Mouse (Mus musculus) testis, adult 2 months (tissue): ENCODE measurements around the gene Phf14.

Source experiments
- CTCF ChIP-seq: fragments of 200-500 bp; IDR thresholded peaks from 2 replicates; pipeline ENCODE4 v1.5.1; 2012; ENCODE audit warnings: low read depth, mild to moderate bottlenecking, inconsistent platforms, low read length, moderate library complexity; ENCODE audit not compliant: control insufficient read depth, insufficient read depth, insufficient replicate concordance
- POLR2A ChIP-seq: fragments of 200-500 bp; IDR thresholded peaks from 2 replicates; pipeline ENCODE4 v1.6.1; 2012; ENCODE audit warnings: low read depth, mild to moderate bottlenecking, inconsistent platforms, low read length, moderate library complexity; ENCODE audit not compliant: control insufficient read depth

DNA sequence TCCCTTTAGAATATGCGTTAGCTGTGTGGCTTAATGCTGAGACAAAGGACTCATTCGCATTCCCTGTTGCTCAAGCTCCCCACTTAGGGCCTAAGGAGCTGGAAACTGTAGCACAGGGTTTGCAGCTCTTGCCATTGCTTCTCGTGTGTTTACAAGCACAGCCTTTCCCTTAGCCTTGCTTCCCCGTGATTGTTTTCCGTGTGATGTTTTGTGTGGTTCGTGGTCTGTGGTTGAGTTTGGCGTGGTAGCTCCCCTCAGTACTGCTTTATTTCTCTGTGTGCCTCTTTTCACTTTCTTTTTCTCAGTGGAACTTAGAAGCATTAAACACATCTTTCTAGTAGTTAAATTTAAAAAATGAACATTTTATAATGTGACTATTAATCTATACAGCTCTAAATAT is 130.7 kb downstream of the Phf14 start:
- no peak for TF ChIP-seq CTCF
- no peak for TF ChIP-seq POLR2A
